Mouse (Mus musculus): Measurements from ENCODE around the gene Ccr3. TPM values are rescaled to one million over a fixed set of nuclear protein-coding genes. Genes with fewer than 3 reads are reported as not detected.

Ccr3 gene
- total and polyA plus RNA-seq, 3 experiments = not detected

DNA sequence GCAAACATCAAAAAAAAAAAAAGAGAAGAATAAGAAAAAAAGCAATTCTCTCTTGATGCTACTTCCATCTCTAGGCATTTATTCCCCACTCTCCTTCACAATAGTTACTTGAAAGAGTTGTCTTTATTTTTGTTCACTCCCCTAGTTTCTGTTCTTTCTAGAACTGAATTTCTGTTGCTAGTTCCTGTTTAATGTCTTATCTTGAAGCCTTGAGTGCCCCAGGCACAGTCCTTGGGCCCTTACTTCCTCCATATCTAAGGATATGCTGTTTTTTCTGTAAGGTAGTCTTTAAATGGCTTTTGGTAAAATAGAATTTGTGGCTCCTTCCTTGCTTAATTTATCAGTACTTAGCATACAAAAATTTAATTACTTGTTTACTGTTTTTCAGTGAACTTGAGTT is 36.8 kb upstream of the Ccr3 start (continued):
- no peak for TF ChIP-seq POLR2AphosphoS2 (IDR thresholded peaks at IDR 0.05; ENCODE audit: low read length)

DNA sequence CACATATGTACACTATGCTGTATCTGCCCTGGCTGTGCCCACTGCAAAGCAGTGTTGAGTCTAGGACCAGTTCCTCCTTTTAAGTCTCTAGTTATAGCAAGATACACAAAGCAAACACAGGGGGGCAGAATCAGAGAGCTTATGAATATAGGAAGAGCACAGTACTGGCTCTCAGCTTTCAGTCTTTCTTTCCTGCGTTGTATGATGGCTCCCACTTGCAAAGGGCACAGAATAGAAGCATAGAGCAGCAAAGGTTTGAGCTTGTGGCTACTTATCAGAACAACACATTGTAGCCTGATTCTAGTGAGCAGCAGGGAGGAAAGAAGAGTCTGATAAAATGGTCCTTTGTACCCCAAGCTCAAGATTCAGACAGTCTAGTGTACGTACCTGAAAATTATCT is 35.6 kb upstream of the Ccr3 start:
- Histone ChIP-seq H3K9ac (ENCODE audit: control insufficient read depth, low read depth, low read length, poor library complexity, severe bottlenecking) (peak overlapping the region; percentile 20; the same call in 1 of the 2 replicates), H3K27ac (ENCODE audit: control insufficient read depth, low read depth, low read length) (peak overlapping the region; percentile 48), H3K4me3 (ENCODE audit: control insufficient read depth in 1 of 2, insufficient read depth in 1 of 2, low read depth in 2 of 2, low read length in 2 of 2) (no peak overlapping the region; a peak in 1 of 4 replicates), H3K36me3 (ENCODE audit: control insufficient read depth in 1 of 2, insufficient read depth in 2 of 2, low read length in 2 of 2) (peaks cover 0 to 67% of the 10 kb centered on the region in 2 experiments; a peak in 2 of 4 replicates), H3K4me1 (ENCODE audit: control insufficient read depth in 1 of 2, insufficient read depth in 2 of 2, low read length in 2 of 2) (peaks cover 38 to 47% of the 10 kb centered on the region in 2 experiments), H3K27me3 (ENCODE audit: control insufficient read depth in 1 of 2, insufficient read depth in 2 of 2, low read length in 2 of 2) (no peaks in the 10 kb centered on the region), H3K79me2 (ENCODE audit: control insufficient read depth, insufficient read depth, low read length, poor library complexity) (no peaks in the 10 kb centered on the region), H3K9me3 (replicated peaks; ENCODE audit: insufficient read depth, low read length) (no peaks in the 10 kb centered on the region)
- TF ChIP-seq ZC3H11A (IDR thresholded peaks at IDR 0.05; ENCODE audit: low read depth, low read length) = peak; percentile 94
- TF ChIP-seq GATA1 (IDR thresholded peaks at IDR 0.05; ENCODE audit: low read depth, low read length) = peak; percentile 80
- TF ChIP-seq MAX (IDR thresholded peaks at IDR 0.05; ENCODE audit: low read length) = no peak
- peak in 2 of 3 experiments; percentile 36 to 94; a peak in 4 of 6 replicates for TF ChIP-seq CTCF (IDR thresholded peaks at IDR 0.05 in 2 of 3, conservative IDR thresholded peaks at IDR 0.05 in 1 of 3; ENCODE audit: control insufficient read depth in 1 of 3, insufficient read depth in 1 of 3, low read depth in 2 of 3, low read length in 3 of 3, poor library complexity in 1 of 3, severe bottlenecking in 1 of 3)
- TF ChIP-seq POLR2AphosphoS5 (IDR thresholded peaks at IDR 0.05; ENCODE audit: borderline replicate concordance, low read depth, low read length) = no peak
- TF ChIP-seq RAD21 (IDR thresholded peaks at IDR 0.05; ENCODE audit: low read depth, low read length) = peak; percentile 97
- TF ChIP-seq SMC3 (IDR thresholded peaks at IDR 0.05; ENCODE audit: low read depth, low read length) = peak; percentile 95
- peak; percentile 42 for TF ChIP-seq ELF1 (IDR thresholded peaks at IDR 0.05; ENCODE audit: low read depth, low read length)
- TF ChIP-seq KAT2A (conservative IDR thresholded peaks at IDR 0.05; ENCODE audit: low read depth, low read length) = no peak
- TF ChIP-seq TCF12 (IDR thresholded peaks at IDR 0.05; ENCODE audit: low read depth, low read length) = peak; percentile 76
- TF ChIP-seq ZKSCAN1 (IDR thresholded peaks at IDR 0.05; ENCODE audit: low read depth, low read length) = no peak
- TF ChIP-seq EP300 (IDR thresholded peaks at IDR 0.05; ENCODE audit: low read depth in 1 of 2, low read length in 2 of 2) = peak in 1 of 2 experiments; percentile 82; a peak in 3 of 4 replicates
- TF ChIP-seq MEF2A (IDR thresholded peaks at IDR 0.05; ENCODE audit: extremely low read depth, insufficient replicate concordance, low read depth, low read length, poor library complexity, severe bottlenecking) = no peak
- TF ChIP-seq SIN3A (IDR thresholded peaks at IDR 0.05; ENCODE audit: low read length) = peak; percentile 67
- TF ChIP-seq POLR2AphosphoS2 (IDR thresholded peaks at IDR 0.05; ENCODE audit: low read length) = no peak
- TF ChIP-seq TBP (IDR thresholded peaks at IDR 0.05; ENCODE audit: low read depth, low read length) = peak; percentile 48; the same call in 1 of the 2 replicates
- TF ChIP-seq MYB (IDR thresholded peaks at IDR 0.05; ENCODE audit: low read depth, low read length) = no peak
- TF ChIP-seq RCOR1 (IDR thresholded peaks at IDR 0.05; ENCODE audit: low read depth, low read length) = peak; percentile 93
- TF ChIP-seq TAL1 (IDR thresholded peaks at IDR 0.05; ENCODE audit: low read length) = peak; percentile 84
- TF ChIP-seq POLR2A (IDR thresholded peaks at IDR 0.05; ENCODE audit: control insufficient read depth in 1 of 2, insufficient read depth in 1 of 2, low read depth in 1 of 2, low read length in 2 of 2, poor library complexity in 1 of 2) = no peak
- TF ChIP-seq HCFC1 (IDR thresholded peaks at IDR 0.05; ENCODE audit: low read depth, low read length) = 0 out of 2 replicates have a peak, but pooled peaks have one; percentile 39
- no peak; the same call in 1 of the 2 replicates for TF ChIP-seq ETS1 (IDR thresholded peaks at IDR 0.05; ENCODE audit: low read depth, low read length)
- TF ChIP-seq CHD1 (IDR thresholded peaks at IDR 0.05; ENCODE audit: low read depth, low read length) = no peak
- TF ChIP-seq NRF1 (IDR thresholded peaks at IDR 0.05; ENCODE audit: insufficient read depth, low read depth, low read length, poor library complexity, severe bottlenecking) = no peak
- DNase-seq (ENCODE audit: low read depth, low spot score) = peak; percentile 92
